Mouse (Mus musculus): ENCODE data around the gene Gm11213. TPM values are rescaled to one million over a fixed set of nuclear protein-coding genes. Genes with fewer than 3 reads are reported as not detected.

The Gm11213 gene
- polyA plus RNA-seq, 1 experiment: not detected

GRCm38 (mm10) chr4:63552865-63553264 is 52.2 kb downstream of the Gm11213 start:
- H3K27me3 ChIP-seq (ENCODE audit: control insufficient read depth, insufficient read depth, insufficient read length): no peaks in the 10 kb centered on the region
- peaks cover 71% of the 10 kb centered on the region for H3K36me3 ChIP-seq (ENCODE audit: control insufficient read depth, insufficient read depth)
- peaks cover 13% of the 10 kb centered on the region for H3K79me3 ChIP-seq (ENCODE audit: low read depth)
- H3K4me3 ChIP-seq (ENCODE audit: insufficient read depth, poor library complexity, severe bottlenecking): no peak overlapping the region
- TF ChIP-seq FOSL1 (IDR thresholded peaks at IDR 0.05; ENCODE audit: insufficient read depth, low read length, poor library complexity, severe bottlenecking) (no peak), CTCF (IDR thresholded peaks at IDR 0.05; ENCODE audit: control insufficient read depth, insufficient read depth, insufficient read length) (no peak), MYOD1 (IDR thresholded peaks at IDR 0.05; ENCODE audit: control insufficient read depth, insufficient read length, low read depth) (no peak), CEBPB (IDR thresholded peaks at IDR 0.05; ENCODE audit: low read depth) (no peak), MYOG (IDR thresholded peaks at IDR 0.05; ENCODE audit: control insufficient read depth, extremely low read depth, insufficient read length) (no peak), MAX (IDR thresholded peaks at IDR 0.05) (no peak), USF1 (IDR thresholded peaks at IDR 0.05; ENCODE audit: low read depth) (no peak)
- peaks cover 37% of the 10 kb centered on the region for H3K79me2 ChIP-seq (ENCODE audit: control insufficient read depth, insufficient read depth)
- H3ac ChIP-seq (ENCODE audit: control insufficient read depth, insufficient read length, low read depth): no peak overlapping the region

- no peak for TF ChIP-seq USF1 (IDR thresholded peaks at IDR 0.05; ENCODE audit: low read depth)
- no peak for TF ChIP-seq FOSL1 (IDR thresholded peaks at IDR 0.05; ENCODE audit: insufficient read depth, low read length, poor library complexity, severe bottlenecking)
- no peak for TF ChIP-seq CEBPB (IDR thresholded peaks at IDR 0.05; ENCODE audit: low read depth)
- no peak for TF ChIP-seq MYOG (IDR thresholded peaks at IDR 0.05; ENCODE audit: control insufficient read depth, extremely low read depth, insufficient read length)
- no peak for TF ChIP-seq CTCF (IDR thresholded peaks at IDR 0.05; ENCODE audit: control insufficient read depth, insufficient read depth, insufficient read length)
- TF ChIP-seq MAX (IDR thresholded peaks at IDR 0.05): no peak
- TF ChIP-seq MYOD1 (IDR thresholded peaks at IDR 0.05; ENCODE audit: control insufficient read depth, insufficient read length, low read depth): no peak
- no peaks in the 10 kb centered on the region for H3K27me3 ChIP-seq (ENCODE audit: control insufficient read depth, insufficient read depth, insufficient read length)
- H3K4me3 ChIP-seq (ENCODE audit: insufficient read depth, poor library complexity, severe bottlenecking): no peak overlapping the region
- H3ac ChIP-seq (ENCODE audit: control insufficient read depth, insufficient read length, low read depth): no peak overlapping the region
- H3K79me3 ChIP-seq (ENCODE audit: low read depth): peaks cover 27% of the 10 kb centered on the region
- H3K36me3 ChIP-seq (ENCODE audit: control insufficient read depth, insufficient read depth): peaks cover 72% of the 10 kb centered on the region
- H3K79me2 ChIP-seq (ENCODE audit: control insufficient read depth, insufficient read depth): peaks cover 56% of the 10 kb centered on the region
These were observed 54.2 kb downstream of the Gm11213 start for GRCm38 (mm10) chr4:63550908-63551307.

- TF ChIP-seq MYOG (IDR thresholded peaks at IDR 0.05; ENCODE audit: control insufficient read depth, extremely low read depth, insufficient read length): no peak
- Histone ChIP-seq H3K79me2 (ENCODE audit: control insufficient read depth, insufficient read depth) (peaks cover 70% of the 10 kb centered on the region), H3K4me3 (ENCODE audit: insufficient read depth, poor library complexity, severe bottlenecking) (no peak overlapping the region), H3K79me3 (ENCODE audit: low read depth) (peaks cover 36% of the 10 kb centered on the region), H3K36me3 (ENCODE audit: control insufficient read depth, insufficient read depth) (peaks cover 50% of the 10 kb centered on the region), H3ac (ENCODE audit: control insufficient read depth, insufficient read length, low read depth) (no peak overlapping the region), H3K27me3 (ENCODE audit: control insufficient read depth, insufficient read depth, insufficient read length) (no peaks in the 10 kb centered on the region)
These were observed 56.6 kb downstream of the Gm11213 start for GRCm38 (mm10) chr4:63548491-63548890.

GRCm38 (mm10) chr4:63547799-63548198 is 57.3 kb downstream of the Gm11213 start:
- Histone ChIP-seq H3K36me3 (ENCODE audit: control insufficient read depth, insufficient read depth) (peaks cover 46% of the 10 kb centered on the region), H3ac (ENCODE audit: control insufficient read depth, insufficient read length, low read depth) (no peak overlapping the region), H3K79me2 (ENCODE audit: control insufficient read depth, insufficient read depth) (peaks cover 70% of the 10 kb centered on the region), H3K4me3 (ENCODE audit: insufficient read depth, poor library complexity, severe bottlenecking) (no peak overlapping the region), H3K27me3 (ENCODE audit: control insufficient read depth, insufficient read depth, insufficient read length) (no peaks in the 10 kb centered on the region), H3K79me3 (ENCODE audit: low read depth) (peaks cover 36% of the 10 kb centered on the region)
- TF ChIP-seq USF1 (IDR thresholded peaks at IDR 0.05; ENCODE audit: low read depth): no peak
- TF ChIP-seq MAX (IDR thresholded peaks at IDR 0.05): no peak
- no peak for TF ChIP-seq FOSL1 (IDR thresholded peaks at IDR 0.05; ENCODE audit: insufficient read depth, low read length, poor library complexity, severe bottlenecking)
- TF ChIP-seq MYOG (IDR thresholded peaks at IDR 0.05; ENCODE audit: control insufficient read depth, extremely low read depth, insufficient read length): no peak
- no peak for TF ChIP-seq CTCF (IDR thresholded peaks at IDR 0.05; ENCODE audit: control insufficient read depth, insufficient read depth, insufficient read length)
- TF ChIP-seq MYOD1 (IDR thresholded peaks at IDR 0.05; ENCODE audit: control insufficient read depth, insufficient read length, low read depth): no peak
- no peak for TF ChIP-seq CEBPB (IDR thresholded peaks at IDR 0.05; ENCODE audit: low read depth)

Other genes with a start within 250 kb of the Gm11213 start
- gene Orm3, start 249.1 kb downstream of the Gm11213 start, polyA plus RNA-seq (2012; fragmentation: generic; extraction: Trizol): not detected
- not detected for gene Orm2, start 242.8 kb downstream of the Gm11213 start, polyA plus RNA-seq (2012; fragmentation: generic; extraction: Trizol)
- 1.3 TPM for gene Akna, start 201.9 kb downstream of the Gm11213 start, polyA plus RNA-seq (2012; fragmentation: generic; extraction: Trizol)
- 28.9 TPM for gene Whrn, start 109.3 kb downstream of the Gm11213 start, polyA plus RNA-seq (2012; fragmentation: generic; extraction: Trizol)
- gene Atp6v1g1, start 60.5 kb downstream of the Gm11213 start, polyA plus RNA-seq (2012; fragmentation: generic; extraction: Trizol): 335 TPM
- 19.5 TPM for gene Tmem268, start 46.5 kb downstream of the Gm11213 start, polyA plus RNA-seq (2012; fragmentation: generic; extraction: Trizol)
- gene Tex48, start 17.2 kb upstream of the Gm11213 start, polyA plus RNA-seq (2012; fragmentation: generic; extraction: Trizol): not detected
- gene Gm11214, start 58.1 kb upstream of the Gm11213 start, polyA plus RNA-seq (2012; fragmentation: generic; extraction: Trizol): not detected
- gene Tnfsf15, start 139.9 kb upstream of the Gm11213 start, polyA plus RNA-seq (2012; fragmentation: generic; extraction: Trizol): 0.06 TPM

Data from C2C12 (cell line).